Mouse (Mus musculus) kidney, postnatal 4 days (tissue): ENCODE data around the gene Baiap2.

Source experiments
- DNase-seq, 2 experiments: peaks; one replicate each; pipeline ENCODE4 v3.0.0; 2021; ENCODE audit warnings: mixed read lengths in 2 of 2

The Baiap2 gene

GRCm38 (mm10) chr11:120014758-120015157, 72.2 kb downstream of the Baiap2 start:
- DNase-seq = no peak

DNA sequence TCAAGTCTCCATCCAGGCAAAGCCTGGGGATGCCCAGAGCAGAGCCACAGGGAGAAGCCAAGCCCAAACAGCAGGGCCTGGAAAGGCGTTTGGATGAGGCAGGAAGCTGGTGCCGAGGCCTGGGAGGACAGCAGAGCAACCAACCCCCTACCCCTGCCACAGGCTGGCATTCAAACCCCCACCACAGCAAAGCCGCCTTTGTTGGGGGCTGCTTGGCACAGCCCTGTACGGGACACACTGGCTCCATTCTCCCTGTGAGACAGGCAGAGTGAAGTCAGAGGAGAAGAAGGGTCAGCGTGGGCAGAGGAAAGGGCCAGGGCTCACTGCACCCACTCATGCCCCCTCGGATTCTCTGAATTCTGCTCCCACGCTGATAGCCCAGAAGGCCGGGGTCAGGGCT, 74.4 kb downstream of the Baiap2 start:
- no peak for DNase-seq

DNA sequence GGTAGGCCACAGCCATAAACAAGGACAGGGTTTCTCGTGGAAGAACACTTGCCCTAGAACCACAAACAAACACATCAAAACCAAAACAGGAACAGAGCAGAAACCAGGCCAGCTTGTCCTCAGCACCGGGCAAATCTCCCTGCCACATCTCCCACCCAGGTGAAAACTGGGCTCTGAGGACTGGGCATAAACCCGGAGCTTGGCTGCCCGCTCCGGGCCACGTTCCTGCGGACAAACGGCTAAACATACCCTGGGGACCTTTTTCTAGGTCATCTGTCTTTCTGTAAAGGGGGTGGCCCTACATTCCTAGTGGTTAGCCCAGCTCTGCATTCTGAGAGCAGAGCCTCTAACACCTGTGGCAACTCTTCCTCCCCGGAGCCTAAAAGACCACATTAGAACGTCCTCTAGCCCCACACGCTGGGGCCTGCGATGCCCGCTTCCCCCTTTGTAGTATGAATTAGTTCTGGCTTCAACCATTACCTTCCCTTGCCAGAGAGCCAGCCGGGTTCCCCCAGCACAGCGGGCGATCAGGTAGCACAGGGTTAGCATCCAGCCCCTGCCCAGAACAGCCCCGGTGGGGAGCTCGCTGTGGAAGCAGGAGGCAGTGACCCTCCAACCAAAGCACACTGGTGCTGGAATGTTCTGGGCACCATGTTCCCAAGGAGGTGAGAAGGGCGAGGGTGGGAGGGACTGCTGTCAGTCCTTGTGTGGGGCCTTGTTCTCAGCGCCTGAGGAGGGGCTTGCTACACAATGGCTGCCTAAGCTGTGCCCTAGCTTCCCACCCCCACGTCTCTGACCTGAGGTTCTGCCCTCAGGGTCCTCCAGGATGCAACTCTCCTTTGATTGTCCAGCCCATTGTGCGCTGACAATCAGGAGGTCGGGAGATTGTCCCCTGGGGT, 77.2 kb downstream of the Baiap2 start:
- DNase-seq = no peak

DNA sequence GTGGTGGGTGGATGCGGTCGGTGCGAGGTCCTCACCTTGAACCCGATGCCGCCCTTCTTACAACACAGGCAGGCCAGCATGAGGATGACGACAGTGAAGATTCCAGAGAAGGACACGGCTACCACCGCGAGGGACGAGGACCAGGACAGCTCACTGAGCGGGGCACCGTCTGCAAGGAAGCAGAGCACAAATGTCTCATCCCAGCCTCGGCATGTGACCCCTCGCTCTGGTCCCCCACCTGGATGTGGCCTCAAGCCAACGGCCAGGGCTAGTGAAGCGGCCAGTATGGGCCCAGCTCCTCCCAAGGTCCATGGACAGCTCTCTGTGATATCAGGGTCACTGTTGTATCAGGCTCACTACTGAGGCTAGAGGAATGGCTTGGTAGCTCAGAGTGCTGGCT, 78.8 kb downstream of the Baiap2 start:
- no peak for DNase-seq

- DNase-seq = no peak
These were observed 79.7 kb downstream of the Baiap2 start for GRCm38 (mm10) chr11:120022216-120022615.

DNA sequence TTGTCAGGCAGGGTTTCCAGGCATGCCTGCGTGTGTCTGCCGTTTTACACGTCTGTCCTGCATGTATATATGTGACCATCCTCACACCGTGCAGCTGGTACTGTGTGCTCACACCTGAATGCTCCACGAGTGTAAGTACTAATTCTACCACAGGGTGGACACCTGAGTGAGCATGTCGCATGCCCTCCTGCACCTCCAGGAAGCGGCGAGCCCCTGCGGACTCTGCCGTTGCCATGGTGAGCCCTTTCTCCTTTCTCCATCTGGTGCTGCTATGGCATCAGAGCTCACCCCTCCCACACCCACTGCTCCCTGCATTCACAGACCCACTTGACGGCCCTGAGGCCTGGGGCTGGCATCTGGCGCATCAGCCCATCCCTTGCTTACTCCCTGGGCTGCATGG, 80.3 kb downstream of the Baiap2 start:
- no peak for DNase-seq

GRCm38 (mm10) chr11:120026941-120027340, 84.4 kb downstream of the Baiap2 start:
- peak in 1 of 2 experiments; percentile 57 for DNase-seq

GRCm38 (mm10) chr11:120028319-120029092, 85.9 kb downstream of the Baiap2 start:
- peak; percentile 59 to 78 for DNase-seq

GRCm38 (mm10) chr11:120029431-120030144, 87.0 kb downstream of the Baiap2 start:
- peak; percentile 71 to 78 for DNase-seq

DNA sequence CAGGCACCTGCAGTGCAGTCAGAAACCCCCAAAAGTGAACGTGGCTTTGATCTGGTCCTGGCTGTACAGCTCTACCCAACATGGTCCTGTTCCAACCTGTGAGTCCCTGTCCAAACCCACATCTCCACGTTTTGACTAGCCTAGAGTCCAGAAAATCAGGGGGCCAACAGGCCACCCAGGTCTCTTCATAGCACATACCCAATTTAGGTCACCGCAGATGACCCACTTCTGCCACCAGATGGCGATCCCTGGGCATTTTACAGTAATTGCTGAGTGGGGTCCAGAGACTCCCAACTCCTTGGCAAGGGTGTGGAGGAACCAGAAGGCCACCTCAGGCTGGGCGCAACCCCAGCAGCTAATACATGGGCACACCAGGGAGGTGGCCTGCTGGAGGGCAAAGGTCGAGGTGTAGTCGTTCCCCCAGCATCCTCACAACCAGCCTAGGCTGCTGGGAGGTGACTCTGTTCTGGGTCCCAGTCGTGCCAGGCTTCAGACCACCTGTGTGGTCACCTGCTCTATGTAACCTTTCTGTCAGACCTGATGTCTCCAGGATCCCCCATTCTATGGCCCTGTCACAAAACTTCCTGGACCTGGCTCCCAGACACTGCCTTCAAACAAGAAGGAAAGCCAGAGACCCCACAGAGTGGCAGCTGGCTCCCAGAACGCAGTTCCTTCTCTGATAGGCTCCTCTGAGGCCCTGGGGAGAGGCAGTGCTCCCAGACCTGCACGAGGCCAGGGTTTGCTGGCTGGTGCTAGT, 87.8 kb downstream of the Baiap2 start:
- peak; percentile 78 to 84 for DNase-seq

- no peak for DNase-seq
These were observed 89.5 kb downstream of the Baiap2 start for GRCm38 (mm10) chr11:120032052-120032451.

GRCm38 (mm10) chr11:120033473-120033872, 90.9 kb downstream of the Baiap2 start:
- no peak for DNase-seq

DNA sequence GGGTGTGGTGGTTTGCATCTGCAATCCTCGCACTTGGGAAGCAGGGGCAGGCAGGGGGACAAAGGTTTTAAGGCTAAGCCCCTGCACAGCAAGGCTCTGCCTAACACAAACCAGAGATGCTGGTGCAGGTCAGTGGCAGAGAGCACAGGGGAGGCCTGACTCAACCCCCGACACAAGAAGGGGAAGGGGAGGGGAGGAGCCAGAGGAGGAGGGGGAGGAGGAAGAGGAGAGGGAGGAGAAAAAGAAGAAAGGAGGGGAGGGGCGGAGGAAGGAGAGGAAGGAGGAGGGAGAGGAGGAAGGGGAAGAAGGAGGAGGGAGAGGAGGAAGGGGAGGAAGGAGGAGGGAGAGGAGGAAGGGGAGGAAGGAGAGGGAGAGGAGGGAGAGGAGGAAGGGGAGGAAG, 91.7 kb downstream of the Baiap2 start:
- DNase-seq = no peak

GRCm38 (mm10) chr11:120034762-120035161, 92.2 kb downstream of the Baiap2 start:
- no peak for DNase-seq

DNA sequence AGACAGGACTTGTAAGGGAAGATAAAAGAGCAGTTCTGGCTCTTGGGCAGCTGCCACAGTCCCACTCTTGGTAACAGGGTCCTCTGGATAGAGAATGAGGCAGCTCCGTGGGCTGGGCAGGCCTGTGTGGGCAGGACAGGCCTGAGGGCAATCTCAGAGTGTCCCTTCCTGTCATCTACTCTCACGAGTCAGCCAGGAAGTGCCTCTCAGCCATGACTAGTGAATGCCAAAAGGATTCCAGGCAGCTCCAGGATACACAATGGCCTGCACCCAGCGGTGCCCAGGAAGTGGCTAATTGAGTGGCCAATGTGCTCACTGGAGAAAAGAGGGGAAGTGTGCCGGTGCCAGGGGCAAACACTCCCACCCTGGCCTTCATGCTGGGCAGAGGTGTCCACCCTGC, 97.0 kb downstream of the Baiap2 start:
- DNase-seq = peak in 1 of 2 experiments; percentile 42

GRCm38 (mm10) chr11:120040440-120040839, 97.9 kb downstream of the Baiap2 start:
- DNase-seq = peak in 1 of 2 experiments; percentile 32

DNA sequence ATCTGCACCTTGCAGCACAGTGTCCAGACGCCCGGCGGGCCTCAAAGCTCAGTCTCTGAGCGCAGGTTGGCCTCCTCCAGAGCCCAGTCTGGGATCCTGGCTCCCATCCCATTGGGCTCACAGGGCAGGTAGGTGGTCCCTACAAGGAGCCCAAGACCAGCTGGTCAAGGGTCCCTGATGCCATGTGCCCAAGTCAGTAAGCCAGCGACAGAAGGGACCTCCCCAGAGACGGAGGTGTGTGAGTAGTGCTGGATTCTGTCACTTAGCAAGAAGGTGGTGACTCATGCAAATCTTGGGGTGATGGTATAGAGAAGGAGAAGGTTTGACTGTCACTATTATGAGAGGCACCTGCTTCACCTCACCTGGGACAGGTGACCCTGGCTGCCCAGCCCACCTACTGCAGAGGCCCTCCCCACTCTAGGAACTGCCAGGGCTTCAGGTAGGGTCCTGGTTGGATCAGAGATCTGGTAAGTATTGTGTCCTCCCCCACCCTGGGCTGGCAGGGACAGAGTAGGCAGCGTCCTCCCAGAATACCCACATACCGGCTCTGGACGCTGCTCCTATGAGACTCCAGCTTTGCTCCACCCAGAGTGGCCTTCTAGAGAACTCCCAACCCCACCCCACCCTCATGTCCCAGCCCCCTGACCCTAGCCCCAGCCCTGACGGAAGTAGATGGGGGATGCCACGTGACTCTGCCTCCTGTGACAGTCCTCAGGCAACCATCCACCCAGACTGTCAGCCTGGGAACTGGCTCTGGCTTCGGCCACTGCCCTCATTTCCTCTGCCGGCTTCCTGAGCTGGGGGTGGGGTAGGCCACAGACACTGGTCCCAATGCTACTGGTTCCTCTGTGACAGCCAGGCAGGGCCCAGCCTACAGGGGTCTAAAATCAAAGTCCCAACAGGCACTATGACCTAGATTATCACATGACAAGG, 98.9 kb downstream of the Baiap2 start:
- peak; percentile 70 to 81 for DNase-seq

GRCm38 (mm10) chr11:120042141-120042838, 99.7 kb downstream of the Baiap2 start:
- DNase-seq = no peak

DNA sequence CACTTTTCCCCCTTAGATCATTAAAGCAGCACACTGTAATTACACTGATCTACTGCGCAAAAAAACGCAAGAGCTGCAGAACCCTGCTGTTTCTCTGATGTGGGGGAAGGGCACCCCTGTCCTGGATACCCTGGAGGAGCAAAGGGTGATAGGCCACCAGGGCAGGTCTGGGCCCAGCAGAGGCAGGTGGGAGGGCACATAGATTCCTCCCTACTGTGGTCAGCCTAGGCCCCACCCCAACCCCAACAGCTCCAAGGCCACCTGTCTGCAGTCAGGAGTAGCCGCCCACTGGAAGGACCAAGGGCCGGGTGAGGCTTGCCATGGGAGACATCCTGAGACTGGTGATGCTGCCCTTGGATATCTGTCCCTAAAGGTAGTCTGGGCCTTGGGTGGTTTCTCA, 102.8 kb downstream of the Baiap2 start:
- DNase-seq = no peak

DNA sequence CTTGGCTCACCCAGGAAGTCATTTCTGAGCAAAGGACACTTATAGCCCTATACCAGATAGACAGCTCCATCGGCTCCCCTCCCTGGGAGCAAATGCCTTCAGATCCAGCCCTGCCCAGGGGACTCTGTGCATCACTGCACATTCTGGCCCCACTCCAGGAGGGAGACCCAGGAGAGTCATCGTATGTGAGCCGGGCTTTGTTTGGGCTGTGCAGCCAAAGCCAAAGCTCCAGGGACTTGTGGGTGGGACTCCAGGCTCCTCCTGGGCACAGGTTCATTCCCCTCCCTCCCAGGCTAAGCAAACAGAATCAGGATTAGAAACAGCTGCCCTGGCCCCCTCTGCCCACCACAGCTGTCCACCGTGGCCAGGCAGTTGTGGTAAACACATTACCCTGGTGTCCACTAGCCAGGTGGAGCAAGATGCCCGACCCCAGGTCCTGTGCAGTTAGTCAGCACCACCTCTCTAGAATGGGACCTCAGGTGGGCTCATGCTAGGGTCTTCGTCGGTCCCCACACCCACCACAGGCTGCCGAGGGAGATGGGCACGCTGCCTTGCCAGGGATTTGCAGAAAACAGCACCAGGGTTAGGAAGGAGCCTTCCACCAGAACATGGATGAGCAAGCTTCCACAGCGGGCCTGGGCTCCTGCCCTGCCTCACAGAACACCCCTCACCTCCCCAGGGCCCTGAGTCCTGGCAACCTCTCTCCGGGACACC, 103.4 kb downstream of the Baiap2 start:
- DNase-seq = peak; percentile 67 to 79
